ENCODE assay signal across 8 mouse cellular contexts in the genomic region with DNA sequence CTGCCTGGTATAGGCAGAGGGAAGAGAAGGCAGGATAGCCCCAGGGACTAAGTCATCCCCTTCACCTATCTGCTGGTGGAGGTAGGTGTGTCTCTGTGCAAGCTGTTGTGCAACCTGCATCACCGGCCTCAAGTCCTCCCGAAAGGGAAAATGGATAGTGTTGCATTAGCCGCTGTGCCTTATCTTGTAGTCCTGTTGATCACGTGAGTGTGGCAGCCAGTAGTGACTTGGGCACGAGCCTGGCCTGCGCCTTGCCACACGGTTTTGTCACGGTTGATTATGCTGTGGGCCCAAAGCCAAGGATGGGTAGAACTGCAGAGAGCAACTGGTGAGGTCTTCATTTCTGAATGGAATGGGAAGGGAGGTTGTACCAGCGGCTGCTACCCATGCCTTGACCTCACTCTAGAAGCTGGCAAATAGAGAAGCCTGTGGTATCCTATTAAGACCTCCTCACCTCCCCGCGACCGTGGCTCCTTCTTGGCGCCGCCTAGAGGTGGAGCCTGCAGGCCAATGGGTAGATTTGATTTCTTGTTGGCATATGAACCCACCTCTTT. TPM values are rescaled to one million over a fixed set of nuclear protein-coding genes. Genes with fewer than 3 reads are reported as not detected.
DNase-seq lines count a peak whose midpoint lies in the region; ATAC-seq and TF ChIP-seq lines count a peak whose summit lies in the region.

No protein-coding gene starts in this region.

- peak; percentile 38; the same call in 1 of the 2 replicates for TF ChIP-seq CTCF in brain, embryonic 14.5 days (IDR thresholded peaks at IDR 0.05; ENCODE audit: borderline replicate concordance, extremely low read depth, insufficient read depth, insufficient read length)
- peak; percentile 62 for TF ChIP-seq CTCF in intestine, postnatal 0 days (IDR thresholded peaks at IDR 0.05; ENCODE audit: low read depth)
- TF ChIP-seq CTCF in liver, postnatal 0 days (IDR thresholded peaks at IDR 0.05; ENCODE audit: low read depth), result peak; percentile 68

- H3K36me3 ChIP-seq in neural tube, embryonic 11.5 days (ENCODE audit: control insufficient read depth, insufficient read depth, low read length), result no peaks in the 10 kb centered on the region
- H3K36me3 ChIP-seq in forebrain, embryonic 11.5 days (ENCODE audit: control insufficient read depth, insufficient read depth, low read length), result no peaks in the 10 kb centered on the region
- H3K36me3 ChIP-seq in intestine, postnatal 0 days (ENCODE audit: control insufficient read depth, insufficient read depth), result no peaks in the 10 kb centered on the region
- H3K36me3 ChIP-seq in liver, postnatal 0 days (replicated peaks; ENCODE audit: insufficient read depth, low read length), result no peaks in the 10 kb centered on the region
- H3K36me3 ChIP-seq in neural tube, embryonic 15.5 days, result no peaks in the 10 kb centered on the region

- TF ChIP-seq POLR2A in brain, embryonic 14.5 days (IDR thresholded peaks at IDR 0.05; ENCODE audit: borderline replicate concordance, extremely low read depth, insufficient read depth, insufficient read length, poor library complexity, severe bottlenecking), result no peak

- no peaks in the 10 kb centered on the region for H3K9me3 ChIP-seq in neural tube, embryonic 11.5 days (ENCODE audit: control insufficient read depth, low read length)
- H3K9me3 ChIP-seq in forebrain, embryonic 11.5 days (ENCODE audit: control insufficient read depth, low read length), result no peaks in the 10 kb centered on the region
- no peaks in the 10 kb centered on the region for H3K9me3 ChIP-seq in intestine, postnatal 0 days (ENCODE audit: control insufficient read depth)
- no peaks in the 10 kb centered on the region for H3K9me3 ChIP-seq in liver, postnatal 0 days (ENCODE audit: low read length)
- no peaks in the 10 kb centered on the region for H3K9me3 ChIP-seq in neural tube, embryonic 15.5 days (replicated peaks)

- no peak overlapping the region for H3K27ac ChIP-seq in neural tube, embryonic 11.5 days (ENCODE audit: low read depth, low read length)
- no peak overlapping the region for H3K27ac ChIP-seq in forebrain, embryonic 11.5 days (ENCODE audit: low read depth, low read length)
- H3K27ac ChIP-seq in intestine, postnatal 0 days (ENCODE audit: low read depth, low read length), result no peak overlapping the region
- no peak overlapping the region for H3K27ac ChIP-seq in liver, postnatal 0 days (ENCODE audit: low read depth)
- H3K27ac ChIP-seq in neural tube, embryonic 15.5 days (replicated peaks), result peak overlapping the region; percentile 88

- H3K4me3 ChIP-seq in neural tube, embryonic 11.5 days (ENCODE audit: low read depth, low read length), result peak overlapping the region; percentile 91
- peak overlapping the region; percentile 91 for H3K4me3 ChIP-seq in forebrain, embryonic 11.5 days (ENCODE audit: low read depth, low read length)
- peak overlapping the region; percentile 75 for H3K4me3 ChIP-seq in intestine, postnatal 0 days (ENCODE audit: low read depth, low read length)
- peak overlapping the region; percentile 71 for H3K4me3 ChIP-seq in liver, postnatal 0 days (ENCODE audit: low read depth, low read length)
- peak overlapping the region; percentile 82 for H3K4me3 ChIP-seq in neural tube, embryonic 15.5 days (replicated peaks)

- no peak overlapping the region for H3K9ac ChIP-seq in neural tube, embryonic 11.5 days (ENCODE audit: low read length)
- peak overlapping the region; percentile 91; the same call in 1 of the 2 replicates for H3K9ac ChIP-seq in forebrain, embryonic 11.5 days (ENCODE audit: low read length)
- 0 out of 2 replicates have a peak overlapping the region, but pooled peaks have one; percentile 88 for H3K9ac ChIP-seq in intestine, postnatal 0 days (ENCODE audit: low read depth, low read length)
- peak overlapping the region; percentile 87 for H3K9ac ChIP-seq in liver, postnatal 0 days (replicated peaks)
- peak overlapping the region; percentile 94 for H3K9ac ChIP-seq in neural tube, embryonic 15.5 days (replicated peaks)

- H3K27me3 ChIP-seq in neural tube, embryonic 11.5 days (ENCODE audit: control insufficient read depth, insufficient read depth, low read length), result no peaks in the 10 kb centered on the region
- no peaks in the 10 kb centered on the region for H3K27me3 ChIP-seq in forebrain, embryonic 11.5 days (ENCODE audit: control insufficient read depth, insufficient read depth, low read length)
- H3K27me3 ChIP-seq in intestine, postnatal 0 days (replicated peaks; ENCODE audit: control insufficient read depth, insufficient read depth, low read length), result no peaks in the 10 kb centered on the region
- peaks cover 4% of the 10 kb centered on the region; the same call in 1 of the 2 replicates for H3K27me3 ChIP-seq in liver, postnatal 0 days (ENCODE audit: insufficient read depth, low read length)
- no peaks in the 10 kb centered on the region for H3K27me3 ChIP-seq in neural tube, embryonic 15.5 days (replicated peaks)

- ATAC-seq in neural tube, embryonic 11.5 days (ENCODE audit: insufficient read depth, low FRiP score, low TSS enrichment), result no peak
- no peak for ATAC-seq in forebrain, embryonic 11.5 days (replicated peaks; ENCODE audit: low FRiP score)
- ATAC-seq in intestine, postnatal 0 days, result peak; percentile 88
- ATAC-seq in liver, postnatal 0 days, result peak; percentile 87
- ATAC-seq in neural tube, embryonic 15.5 days (ENCODE audit: low FRiP score), result peak; percentile 40

- peak; percentile 38 for DNase-seq in neural tube, embryonic 11.5 days (ENCODE audit: low spot score)
- no peak for DNase-seq in neural tube, embryonic 10.5 days (ENCODE audit: extremely low spot score, low spot score)
- DNase-seq in brain, embryonic 14.5 days (ENCODE audit: low read depth), result peak; percentile 82
- no peak for DNase-seq in forebrain, embryonic 11.5 days (ENCODE audit: low spot score)
- peak; percentile 76 for DNase-seq in liver, postnatal 0 days
- DNase-seq in gastrocnemius, adult 8-10 months (ENCODE audit: low spot score in 2 of 2), result no peak

- TF ChIP-seq EP300 in liver, postnatal 0 days (IDR thresholded peaks at IDR 0.05; ENCODE audit: low read depth), result peak; percentile 17; the same call in 1 of the 2 replicates

- H3K4me1 ChIP-seq in neural tube, embryonic 11.5 days (ENCODE audit: control insufficient read depth, insufficient read depth, low read length), result peaks cover 16% of the 10 kb centered on the region
- peaks cover 14% of the 10 kb centered on the region for H3K4me1 ChIP-seq in forebrain, embryonic 11.5 days (replicated peaks; ENCODE audit: control insufficient read depth, insufficient read depth, low read length)
- H3K4me1 ChIP-seq in intestine, postnatal 0 days (replicated peaks; ENCODE audit: control insufficient read depth, insufficient read depth, low read length), result peaks cover 9% of the 10 kb centered on the region; the same call in 1 of the 2 replicates
- peaks cover 20% of the 10 kb centered on the region for H3K4me1 ChIP-seq in liver, postnatal 0 days (ENCODE audit: insufficient read depth)
- H3K4me1 ChIP-seq in neural tube, embryonic 15.5 days, result peaks cover 39% of the 10 kb centered on the region

- WGBS in neural tube, embryonic 11.5 days, result 33% methylated on average over 14 of the region's 14 CpGs
- WGBS in forebrain, embryonic 11.5 days, result 26% methylated on average over 14 of the region's 14 CpGs
- WGBS in intestine, postnatal 0 days, result 18% methylated on average over 14 of the region's 14 CpGs
- 10% methylated on average over 14 of the region's 14 CpGs for WGBS in liver, postnatal 0 days (ENCODE audit: insufficient replicate concordance)
- WGBS in neural tube, embryonic 15.5 days, result 10% methylated on average over 14 of the region's 14 CpGs

- peak overlapping the region; percentile 87 for H3K4me2 ChIP-seq in neural tube, embryonic 11.5 days (ENCODE audit: low read depth)
- H3K4me2 ChIP-seq in forebrain, embryonic 11.5 days (ENCODE audit: low read depth, low read length, severe bottlenecking), result peak overlapping the region; percentile 92
- H3K4me2 ChIP-seq in intestine, postnatal 0 days (replicated peaks; ENCODE audit: low read depth), result peak overlapping the region; percentile 97
- H3K4me2 ChIP-seq in liver, postnatal 0 days (ENCODE audit: low read depth, low read length), result peak overlapping the region; percentile 99
- H3K4me2 ChIP-seq in neural tube, embryonic 15.5 days, result peak overlapping the region; percentile 85

RNA-seq across cellular contexts. Expression of a gene that starts 1.8 kb away (rescaled TPM):
- polyA plus RNA-seq in neural tube, embryonic 11.5 days (2014; fragmentation: Nextera tagmentation; extraction: Ambion mirVana), result 7.0 and 8.6 TPM in 2 replicates
- polyA plus RNA-seq in brain, embryonic 14.5 days (2012; rRNA removed), result 127 and 134 TPM in 2 replicates
- 11.2 and 12.1 TPM in 2 replicates for polyA plus RNA-seq in forebrain, embryonic 11.5 days (2014; fragmentation: Nextera tagmentation; extraction: Ambion mirVana)
- 8.0 and 9.6 TPM in 2 replicates for polyA plus RNA-seq in intestine, postnatal 0 days (2015; fragmentation: Nextera tagmentation; extraction: Ambion mirVana)
- 2.9 and 3.5 TPM in 2 replicates for polyA plus RNA-seq in liver, postnatal 0 days (2015; fragmentation: Nextera tagmentation; extraction: Ambion mirVana)
- 20.0 and 23.2 TPM in 2 replicates for polyA plus RNA-seq in neural tube, embryonic 15.5 days (2015; fragmentation: Nextera tagmentation; extraction: Ambion mirVana)
- total RNA-seq in gastrocnemius, adult 8-10 months (2022), result 10 to 100 TPM; 43.7 to 58.1 (median 46.2) TPM

RNA-seq across cellular contexts. Expression of a gene that starts 36.7 kb away (rescaled TPM):
- 66.9 and 67.9 TPM in 2 replicates for polyA plus RNA-seq in neural tube, embryonic 11.5 days (2014; fragmentation: Nextera tagmentation; extraction: Ambion mirVana)
- polyA plus RNA-seq in brain, embryonic 14.5 days (2012; rRNA removed), result 49.0 and 52.2 TPM in 2 replicates
- 68.4 and 73.6 TPM in 2 replicates for polyA plus RNA-seq in forebrain, embryonic 11.5 days (2014; fragmentation: Nextera tagmentation; extraction: Ambion mirVana)
- polyA plus RNA-seq in intestine, postnatal 0 days (2015; fragmentation: Nextera tagmentation; extraction: Ambion mirVana), result 23.1 and 23.7 TPM in 2 replicates
- 85.1 and 103 TPM in 2 replicates for polyA plus RNA-seq in liver, postnatal 0 days (2015; fragmentation: Nextera tagmentation; extraction: Ambion mirVana)
- 32.7 and 33.1 TPM in 2 replicates for polyA plus RNA-seq in neural tube, embryonic 15.5 days (2015; fragmentation: Nextera tagmentation; extraction: Ambion mirVana)
- total RNA-seq in gastrocnemius, adult 8-10 months (2022), result 10 to 100 TPM; 46.2 to 82.1 (median 70.2) TPM

Comparison
In these comparisons a context has a peak if more than half of its experiments do, and no peak if none do; other contexts are left out.
1. ATAC-seq: peak in intestine, postnatal 0 days (single experiment), liver, postnatal 0 days (single experiment) and neural tube, embryonic 15.5 days (single experiment); none in neural tube, embryonic 11.5 days (single experiment) and forebrain, embryonic 11.5 days (single experiment).
2. DNase-seq: peak in neural tube, embryonic 11.5 days (single experiment), brain, embryonic 14.5 days (single experiment) and liver, postnatal 0 days (single experiment); none in neural tube, embryonic 10.5 days (single experiment), forebrain, embryonic 11.5 days (single experiment) and gastrocnemius, adult 8-10 months (0 of 2).
3. Peak in every context shown above with its lines, with median percentiles within 50 percentile points of each other: H3K4me2 ChIP-seq, H3K4me3 ChIP-seq and CTCF ChIP-seq.